Mouse (Mus musculus) right cerebral cortex, postnatal 25 days (tissue): ENCODE results near the gene Muc5ac.

ENCODE experiments used
- DNase-seq: peaks from one replicate; pipeline ENCODE4 v3.0.0; 2022

Gene Muc5ac

DNA sequence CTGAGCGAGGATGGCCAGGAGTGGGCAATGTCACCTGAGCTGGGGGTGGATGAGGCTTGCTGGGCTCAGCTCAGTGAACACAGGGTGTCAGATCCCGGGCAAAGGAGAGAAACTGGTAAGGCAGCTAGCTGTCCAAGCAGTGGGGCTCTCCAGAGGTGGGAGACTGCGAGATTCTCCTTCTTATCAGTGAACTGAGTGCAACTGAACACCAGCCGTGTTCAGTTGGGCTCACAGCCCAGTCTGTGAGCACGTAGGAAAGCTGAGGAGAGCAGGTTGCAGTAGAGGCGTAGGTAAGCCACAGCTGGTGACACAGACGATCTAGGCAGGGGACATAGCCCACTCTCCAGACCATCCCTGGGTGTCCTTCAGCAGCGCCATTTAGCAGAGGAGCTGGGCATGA lies 47.7 kb downstream of the Muc5ac start:
- DNase-seq: no peak

DNA sequence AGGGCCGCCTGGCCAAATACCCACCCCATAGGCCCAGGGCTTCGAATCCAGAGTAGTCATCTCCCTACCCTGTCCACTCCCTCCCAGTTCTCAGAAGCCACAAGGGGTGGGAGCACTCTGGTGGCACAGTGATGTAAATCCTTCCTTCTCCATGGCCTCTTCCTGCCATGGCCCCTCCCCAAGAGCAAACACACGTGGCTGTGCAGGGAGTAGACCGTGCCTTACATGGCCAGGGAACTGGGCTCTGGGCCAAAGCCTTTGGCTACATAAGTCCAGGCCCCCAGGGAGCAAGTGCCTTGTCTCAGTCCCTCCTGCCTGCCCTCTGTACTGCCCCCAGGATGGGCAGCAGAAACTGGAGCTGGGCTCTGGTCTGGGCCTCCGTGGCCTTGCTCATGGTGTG lies 50.0 kb downstream of the Muc5ac start, which contains the start of gene Muc5b:
TSS of gene Muc5b (plus strand) at position 292 of the 400 bp plus-strand sequence.
- no peak for DNase-seq

DNA sequence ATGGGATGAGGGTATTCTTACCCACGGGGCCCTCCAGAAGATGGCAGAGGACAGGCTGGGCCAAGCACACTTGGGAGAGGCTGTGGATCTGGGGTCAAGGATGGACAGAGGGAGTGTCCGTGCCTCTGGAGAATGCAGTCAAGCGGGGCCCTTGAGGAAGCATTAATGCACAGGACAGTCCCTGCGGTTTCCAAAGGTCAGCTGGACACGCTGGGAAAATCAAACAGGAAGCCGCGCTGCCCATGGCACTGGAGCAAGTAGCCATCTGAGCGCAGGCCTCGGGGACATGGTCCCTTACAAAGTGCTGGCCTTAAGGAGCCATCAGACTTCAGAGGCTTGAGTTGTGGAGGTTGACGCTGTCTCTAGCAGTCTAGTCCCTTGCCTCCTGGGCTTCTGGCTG lies 51.6 kb downstream of the Muc5ac start:
- DNase-seq: no peak

DNA sequence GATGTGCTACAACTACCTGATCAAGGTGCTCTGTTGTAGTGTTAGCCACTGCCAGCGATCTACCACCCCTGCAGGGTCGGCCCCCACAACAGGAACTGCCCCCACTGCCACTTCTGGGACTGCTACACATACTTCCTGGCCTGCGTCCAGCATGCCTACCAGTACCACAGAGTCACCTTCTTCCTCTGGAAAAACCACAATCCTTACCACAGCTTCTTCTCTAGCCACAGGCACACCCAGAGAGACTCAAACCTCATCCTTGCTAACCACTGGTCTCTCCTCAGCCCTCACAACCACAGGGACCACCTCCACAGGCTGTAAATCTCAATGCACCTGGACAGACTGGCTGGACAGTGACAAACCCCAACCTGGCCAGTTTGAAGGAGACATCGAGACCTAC lies 72.3 kb downstream of the Muc5ac start:
- no peak for DNase-seq
